Mouse (Mus musculus) intestine, embryonic 14.5 days (tissue): Measurements from ENCODE around the gene Aff3. TPM values are rescaled to one million over a fixed set of nuclear protein-coding genes. Genes with fewer than 3 reads are reported as not detected.

Experiments used
- ATAC-seq: fragments of 200-750 bp; cut with Nextera tagmentation; replicated peaks from 2 replicates; pipeline ENCODE4 v1.8.0; 2017; ENCODE audit warnings: low read depth, moderate number of reproducible peaks, moderate TSS enrichment, moderate library complexity; ENCODE audit not compliant: low FRiP score, low TSS enrichment
- DNase-seq: peaks from one replicate; pipeline ENCODE4 v3.0.0-alpha.2; 2018; ENCODE audit warnings: low spot score
- H3K27ac ChIP-seq: fragments of 300-500 bp; sonication (generic); 2 replicates; pipeline ENCODE4 v1.5.1; 2014; ENCODE audit warnings: low read depth, mild to moderate bottlenecking, control low read depth
- H3K27me3 ChIP-seq: fragments of 300-500 bp; sonication (generic); replicated peaks from 2 replicates; pipeline ENCODE4 v1.6.1; 2014; ENCODE audit warnings: low read length, control low read depth; ENCODE audit not compliant: control insufficient read depth, insufficient read depth
- H3K36me3 ChIP-seq: fragments of 300-500 bp; sonication (generic); 2 replicates; pipeline ENCODE4 v1.6.1; 2014; ENCODE audit warnings: low read length, control low read depth; ENCODE audit not compliant: control insufficient read depth, insufficient read depth
- H3K4me1 ChIP-seq: fragments of 300-500 bp; sonication (generic); replicated peaks from 2 replicates; pipeline ENCODE4 v1.6.1; 2014; ENCODE audit warnings: low read length, control low read depth, mixed read lengths; ENCODE audit not compliant: control insufficient read depth, insufficient read depth
- H3K4me2 ChIP-seq: fragments of 300-500 bp; sonication (generic); 2 replicates; pipeline ENCODE4 v1.6.1; 2014; ENCODE audit warnings: low read length
- H3K4me3 ChIP-seq: fragments of 300-500 bp; sonication (generic); 2 replicates; pipeline ENCODE4 v1.5.1; 2014; ENCODE audit warnings: low read depth, low read length, control low read depth, mixed read lengths
- H3K9ac ChIP-seq: fragments of 300-500 bp; sonication (generic); 2 replicates; pipeline ENCODE4 v1.6.1; 2014; ENCODE audit warnings: mild to moderate bottlenecking, low read length
- H3K9me3 ChIP-seq: fragments of 300-500 bp; sonication (generic); 2 replicates; pipeline ENCODE4 v1.6.1; 2016; ENCODE audit warnings: low read length, control low read depth; ENCODE audit not compliant: control insufficient read depth
- WGBS: fragments of 180-500 bp; shearing (Covaris S2); extraction: QIAGEN DNeasy Blood & Tissue Kit; methylation state at CpG from one replicate; pipeline ENCODE4 v1.1.7; 2014; 5-methylcytosine and 5-hydroxymethylcytosine counted together
- polyA plus RNA-seq: library from polyadenylated mRNA; unstranded; fragments of >200 nt; fragmentation: Nextera tagmentation; extraction: Ambion mirVana; gene quantifications from 2 replicates; pipeline ENCODE4 v1.2.1, GENCODE M21; 2014

Gene Aff3
- polyA plus RNA-seq, 1 experiment from 2014 or later: 8.6 TPM

DNA sequence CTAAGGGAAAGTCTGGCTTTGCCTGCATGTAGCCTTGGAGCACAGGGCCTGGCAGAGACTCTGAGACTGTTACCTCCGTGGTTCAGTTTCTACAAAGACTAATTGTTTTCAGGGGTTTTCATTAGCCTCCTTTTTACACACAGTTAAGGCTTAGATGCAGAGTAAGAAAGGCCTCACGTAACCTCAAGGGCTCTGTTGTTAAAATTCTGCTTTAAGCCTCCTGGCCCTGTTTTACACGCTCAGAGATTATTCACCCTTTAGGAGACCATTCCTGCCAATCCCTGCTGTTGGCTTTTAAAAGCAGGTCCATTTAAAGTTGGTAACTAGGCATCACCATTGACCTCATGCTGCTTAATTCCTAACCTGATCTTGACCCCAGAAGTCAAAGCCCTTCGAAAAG, 22.5 kb downstream of the Aff3 start:
- no peaks in the 10 kb centered on the region for H3K4me1 ChIP-seq
- H3K27me3 ChIP-seq: no peaks in the 10 kb centered on the region
- H3K9ac ChIP-seq: no peak overlapping the region
- no peak overlapping the region for H3K27ac ChIP-seq
- WGBS: 61% methylated on average over 4 of the region's 4 CpGs
- H3K36me3 ChIP-seq: no peaks in the 10 kb centered on the region
- H3K4me3 ChIP-seq: no peak overlapping the region
- DNase-seq: no peak
- no peaks in the 10 kb centered on the region for H3K9me3 ChIP-seq
- no peak for ATAC-seq
- H3K4me2 ChIP-seq: no peak overlapping the region

DNA sequence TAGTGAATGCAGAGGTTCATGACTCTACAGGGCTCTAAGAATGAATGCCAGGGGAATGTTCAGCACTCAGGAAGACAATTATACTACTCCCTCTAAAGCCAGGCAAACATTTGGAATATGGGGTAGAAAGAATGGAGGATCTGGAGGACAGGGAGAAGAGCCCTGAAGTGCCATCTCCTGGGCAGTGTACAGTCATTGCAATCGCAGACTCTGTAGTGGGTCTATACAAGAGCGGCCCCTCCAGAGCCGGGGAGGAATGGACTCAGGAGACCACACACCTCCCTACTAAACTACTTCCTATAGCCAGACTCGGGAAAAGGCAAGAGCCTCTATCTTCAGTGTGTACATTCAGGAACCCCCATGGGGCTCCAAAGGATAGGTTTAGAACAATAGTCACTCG, 25.1 kb downstream of the Aff3 start:
- no peak overlapping the region for H3K4me3 ChIP-seq
- H3K27ac ChIP-seq: no peak overlapping the region
- DNase-seq (no peak), ATAC-seq (no peak)
- no peak overlapping the region for H3K4me2 ChIP-seq
- H3K36me3 ChIP-seq: no peaks in the 10 kb centered on the region
- no peaks in the 10 kb centered on the region for H3K4me1 ChIP-seq
- WGBS: 72% methylated on average over 5 of the region's 5 CpGs
- no peak overlapping the region for H3K9ac ChIP-seq
- 0 out of 2 replicates have a peak, but pooled peaks cover 4% of the 10 kb centered on the region for H3K27me3 ChIP-seq
- no peaks in the 10 kb centered on the region for H3K9me3 ChIP-seq

DNA sequence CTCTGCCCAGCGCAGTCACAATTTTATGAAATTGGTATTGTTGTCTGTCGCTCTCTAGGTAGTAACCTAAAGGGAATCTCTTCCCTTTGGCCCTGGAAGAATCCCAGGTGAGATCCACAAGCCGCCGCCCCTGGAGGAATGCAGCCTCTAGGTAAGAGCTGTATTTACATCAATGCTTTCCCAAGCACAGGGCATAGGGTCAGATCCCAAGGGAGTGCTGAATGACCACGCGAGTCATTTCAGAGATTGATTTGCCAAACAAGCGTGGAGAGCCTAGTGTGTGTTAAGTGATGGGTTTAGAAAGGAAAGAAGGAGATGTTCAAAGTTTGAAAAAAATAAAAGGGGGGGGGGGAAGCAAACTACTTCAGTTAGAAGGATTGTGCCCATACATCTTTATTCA, 29.2 kb downstream of the Aff3 start:
- ATAC-seq (no peak), DNase-seq (no peak)
- Histone ChIP-seq H3K4me3 (no peak overlapping the region), H3K9ac (no peak overlapping the region), H3K4me1 (no peaks in the 10 kb centered on the region; the same call in 1 of the 2 replicates), H3K36me3 (no peaks in the 10 kb centered on the region), H3K27me3 (0 out of 2 replicates have a peak, but pooled peaks cover 4% of the 10 kb centered on the region), H3K9me3 (no peaks in the 10 kb centered on the region), H3K4me2 (no peak overlapping the region), H3K27ac (no peak overlapping the region)
- 60% methylated on average over 7 of the region's 7 CpGs for WGBS

DNA sequence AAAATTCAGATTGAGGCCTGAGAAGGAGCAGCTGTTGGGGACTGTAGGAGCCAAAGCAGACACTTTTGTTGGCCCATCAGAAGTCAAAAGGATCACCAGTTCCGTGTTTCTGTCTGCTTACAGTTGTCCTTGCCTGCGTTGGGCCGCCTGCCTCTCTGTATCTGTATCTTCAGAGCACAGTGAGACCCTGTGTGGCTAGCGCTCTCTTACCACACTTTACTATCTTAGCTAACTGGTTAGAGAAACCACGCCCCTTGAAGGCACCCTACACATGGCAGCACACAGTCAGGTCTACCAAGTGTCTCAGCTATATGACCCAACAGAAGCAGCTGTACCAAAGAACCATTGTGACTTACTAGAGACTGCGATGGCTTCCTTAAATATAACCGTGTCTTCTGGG, 30.7 kb downstream of the Aff3 start:
- Histone ChIP-seq H3K4me1 (peaks cover under 1% of the 10 kb centered on the region; the same call in 1 of the 2 replicates), H3K4me2 (no peak overlapping the region), H3K9me3 (no peaks in the 10 kb centered on the region), H3K27me3 (0 out of 2 replicates have a peak, but pooled peaks cover 4% of the 10 kb centered on the region), H3K9ac (no peak overlapping the region), H3K27ac (no peak overlapping the region), H3K4me3 (no peak overlapping the region), H3K36me3 (no peaks in the 10 kb centered on the region)
- ATAC-seq: no peak
- WGBS: 88% methylated on average over 7 of the region's 7 CpGs
- DNase-seq: no peak

DNA sequence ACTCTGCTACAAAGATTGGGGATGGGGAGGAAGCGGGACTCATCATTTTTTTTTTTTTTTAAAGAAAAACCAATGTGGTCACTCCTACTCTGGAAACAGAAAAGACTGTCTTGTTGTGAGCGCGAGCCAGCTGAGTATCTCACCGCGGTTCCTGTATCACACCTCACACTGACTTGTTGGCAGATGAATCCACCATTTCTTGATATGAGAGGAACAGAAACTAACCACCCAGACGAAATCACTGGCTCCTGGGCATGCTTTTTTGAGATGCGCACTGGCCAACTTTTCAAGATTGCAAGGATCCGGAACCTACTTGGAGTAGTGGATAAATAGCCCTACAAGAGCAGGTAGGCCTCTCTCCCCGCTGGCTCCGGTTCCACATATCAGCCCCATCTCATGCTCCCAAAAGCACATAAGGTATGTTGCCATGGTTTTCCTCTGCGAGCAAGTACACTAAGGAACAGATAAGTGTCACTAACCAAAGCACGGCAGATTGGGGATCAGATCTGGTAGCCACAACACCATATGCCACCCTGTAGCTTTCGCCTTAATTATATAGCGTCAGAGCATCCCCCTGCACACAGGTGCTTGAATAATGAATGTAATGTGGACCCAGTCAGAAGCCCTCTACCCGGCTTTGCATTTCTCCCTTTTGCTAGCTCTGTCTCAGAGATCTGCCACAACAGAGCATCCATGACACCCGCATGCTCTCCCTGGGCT, 32.1 kb downstream of the Aff3 start:
- Histone ChIP-seq H3K9me3 (no peaks in the 10 kb centered on the region), H3K9ac (no peak overlapping the region), H3K27ac (no peak overlapping the region), H3K4me3 (no peak overlapping the region), H3K36me3 (no peaks in the 10 kb centered on the region), H3K4me2 (no peak overlapping the region), H3K27me3 (0 out of 2 replicates have a peak, but pooled peaks cover 11% of the 10 kb centered on the region), H3K4me1 (peaks cover 12% of the 10 kb centered on the region)
- WGBS: 91% methylated on average over 16 of the region's 16 CpGs
- DNase-seq: no peak
- no peak for ATAC-seq

DNA sequence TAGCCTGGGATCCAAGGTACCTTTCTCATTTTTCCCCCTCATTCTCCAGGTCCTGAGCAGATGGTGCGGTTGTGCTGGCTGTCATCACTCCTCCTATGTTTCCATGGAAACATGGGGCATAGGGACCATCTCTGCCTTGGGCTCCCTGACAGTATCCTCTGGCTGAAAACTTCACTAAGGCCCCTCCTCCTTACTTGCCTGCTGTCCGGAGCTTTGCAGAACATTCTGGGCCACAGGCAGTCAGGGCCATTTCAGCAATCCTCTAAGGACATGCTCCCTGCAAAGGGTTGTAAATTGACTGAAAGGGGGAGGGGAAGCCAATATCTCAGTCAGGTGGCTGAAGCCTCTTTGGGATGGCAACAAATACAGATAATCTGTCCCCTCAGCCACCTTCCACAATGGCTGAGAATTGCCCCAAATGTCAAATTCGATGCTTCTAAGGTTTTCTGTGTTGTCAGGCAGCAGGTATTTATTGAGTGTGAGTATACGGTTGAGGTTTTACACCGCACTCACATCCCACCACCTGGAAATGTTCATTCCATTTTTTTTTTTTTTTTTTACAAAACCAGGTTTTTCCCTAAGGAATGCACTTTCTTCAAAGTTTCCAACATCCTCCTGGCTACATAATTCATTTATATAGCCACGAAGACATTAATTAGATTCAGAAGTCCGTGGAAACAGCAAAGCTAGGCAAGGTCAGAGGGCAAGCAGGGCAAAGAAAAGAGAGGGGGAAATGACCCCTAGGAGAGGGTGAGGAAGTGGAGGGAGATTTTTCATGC, 33.1 kb downstream of the Aff3 start:
- H3K4me3 ChIP-seq: no peak overlapping the region
- H3K9me3 ChIP-seq: no peaks in the 10 kb centered on the region
- H3K36me3 ChIP-seq: no peaks in the 10 kb centered on the region
- H3K9ac ChIP-seq: no peak overlapping the region
- H3K27ac ChIP-seq: no peak overlapping the region
- 38% methylated on average over 7 of the region's 7 CpGs for WGBS
- ATAC-seq: no peak
- no peak for DNase-seq
- 0 out of 2 replicates have a peak, but pooled peaks cover 11% of the 10 kb centered on the region for H3K27me3 ChIP-seq
- peaks cover 12% of the 10 kb centered on the region for H3K4me1 ChIP-seq
- H3K4me2 ChIP-seq: no peak overlapping the region

DNA sequence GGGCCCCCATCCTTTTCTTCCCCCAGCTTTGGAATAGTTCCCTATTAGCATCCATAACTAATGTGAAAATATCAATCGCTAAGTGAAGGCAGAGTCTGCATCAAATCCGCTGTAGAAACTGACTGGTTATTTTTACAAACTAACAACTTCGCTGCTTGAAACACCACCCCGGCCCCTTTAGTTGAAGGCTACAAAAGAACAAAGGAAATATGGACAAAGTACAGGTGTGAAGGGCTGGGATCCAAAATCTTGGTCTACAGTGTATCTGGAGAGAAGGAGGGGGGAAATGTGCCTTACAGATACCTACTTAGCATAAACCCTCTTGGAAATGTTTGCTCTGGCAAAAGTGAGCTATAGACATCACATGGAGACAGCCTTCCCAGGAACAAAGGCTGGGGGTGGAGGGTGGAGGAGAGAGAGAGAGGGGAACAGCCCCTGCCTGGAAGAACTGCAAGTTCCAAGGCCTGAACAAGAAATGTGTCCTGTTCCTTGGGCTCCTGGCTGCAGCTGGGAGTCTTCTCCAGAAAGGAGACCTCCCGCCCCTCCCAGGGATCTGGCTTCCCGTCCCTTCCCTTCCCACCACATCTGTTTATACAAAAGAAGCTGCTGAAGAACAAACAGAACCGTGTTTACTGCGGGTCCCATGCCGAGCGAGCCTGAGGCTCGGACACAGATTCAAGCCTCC, 35.7 kb downstream of the Aff3 start:
- Histone ChIP-seq H3K27me3 (peaks cover 14% of the 10 kb centered on the region; the same call in 1 of the 2 replicates), H3K27ac (peak overlapping the region; percentile 92), H3K4me3 (no peak overlapping the region), H3K9ac (0 out of 2 replicates have a peak overlapping the region, but pooled peaks have one; percentile 10), H3K4me1 (peaks cover 20% of the 10 kb centered on the region), H3K36me3 (no peaks in the 10 kb centered on the region), H3K9me3 (no peaks in the 10 kb centered on the region), H3K4me2 (peak overlapping the region; percentile 11; the same call in 1 of the 2 replicates)
- DNase-seq (peak; percentile 68), ATAC-seq (no peak)
- 23% methylated on average over 11 of the region's 11 CpGs for WGBS

DNA sequence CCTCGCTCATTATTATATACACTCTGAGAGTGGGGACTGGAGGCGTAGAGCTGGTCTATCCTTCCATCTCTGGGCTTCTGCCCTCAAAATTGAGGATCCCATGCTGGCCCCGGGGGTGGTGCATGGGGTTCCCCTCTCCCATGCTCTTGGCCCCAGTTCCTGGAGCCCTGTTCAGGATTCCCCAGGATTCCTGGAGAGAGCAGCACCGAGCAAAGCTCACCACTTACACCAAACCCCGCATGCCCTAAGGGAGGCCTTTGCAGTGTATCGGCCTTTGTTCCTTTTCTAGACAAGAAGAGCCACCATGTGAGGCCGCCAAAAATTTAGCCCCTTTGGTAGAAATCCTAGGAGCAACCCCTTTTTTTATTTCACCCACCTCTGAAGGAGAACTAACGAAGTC, 36.3 kb downstream of the Aff3 start:
- Histone ChIP-seq H3K27ac (peak overlapping the region; percentile 92), H3K4me2 (peak overlapping the region; percentile 66), H3K4me1 (peaks cover 20% of the 10 kb centered on the region), H3K9me3 (no peaks in the 10 kb centered on the region), H3K27me3 (peaks cover 14% of the 10 kb centered on the region; the same call in 1 of the 2 replicates), H3K9ac (0 out of 2 replicates have a peak overlapping the region, but pooled peaks have one; percentile 78), H3K36me3 (no peaks in the 10 kb centered on the region), H3K4me3 (0 out of 2 replicates have a peak overlapping the region, but pooled peaks have one; percentile 81)
- 39% methylated on average over 8 of the region's 8 CpGs for WGBS
- peak; percentile 2; the same call in 1 of the 2 replicates for ATAC-seq
- peak; percentile 59 for DNase-seq
